30 mouse cellular contexts compared by ENCODE assay signal in the genomic region with DNA sequence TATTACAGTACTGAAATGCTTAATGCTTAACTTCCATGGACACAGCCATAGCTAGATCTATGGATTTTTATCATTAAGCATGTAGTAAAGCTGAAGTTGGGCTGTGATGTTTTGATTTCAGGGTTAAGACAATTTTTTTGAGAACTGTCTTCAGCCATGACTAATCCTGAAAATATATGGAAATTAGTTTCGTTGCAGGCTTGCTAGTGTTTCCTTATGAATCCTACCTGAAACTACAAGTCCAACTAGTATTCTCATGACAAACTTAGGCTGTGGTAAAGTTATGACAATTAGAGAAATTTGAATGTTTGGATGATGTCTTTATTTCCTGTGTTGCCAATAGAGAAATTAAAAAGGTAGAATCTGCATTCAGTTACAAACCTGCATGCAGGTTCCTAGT.
"Had no signal": no experiment of that assay in that cellular context is flagged by ENCODE, and none has a peak within 500 bp of the region (broad histone marks: within the 10 kb centered on the region; RNA-seq: fewer than 3 reads in every experiment).

No protein-coding gene starts in this region.

- H3K27me3 ChIP-seq: limb, embryonic 12.5 days; limb, embryonic 13.5 days; limb, embryonic 15.5 days; liver, embryonic 12.5 days; liver, embryonic 13.5 days; liver, embryonic 15.5 days; lung, embryonic 15.5 days; megakaryocyte, embryonic 14.5 days; midbrain, embryonic 12.5 days; midbrain, embryonic 13.5 days; midbrain, embryonic 15.5 days; neural tube, embryonic 12.5 days had no signal

- H3K27ac ChIP-seq: limb, embryonic 10.5 days; limb, embryonic 12.5 days; limb, embryonic 13.5 days; limb, embryonic 15.5 days; liver, embryonic 12.5 days; liver, embryonic 13.5 days; liver, embryonic 14.5 days; liver, embryonic 15.5 days; lung, embryonic 15.5 days; macrophage; midbrain, embryonic 10.5 days; midbrain, embryonic 12.5 days; midbrain, embryonic 13.5 days; midbrain, embryonic 15.5 days; neural tube, embryonic 12.5 days had no signal

- DNase-seq: left cerebral cortex, postnatal 4 days; liver; liver, embryonic 13.5 days; liver, postnatal 0 days; lung, adult 18-20 months; lung, adult 2 months; lung, embryonic 14.5 days; lung, postnatal 10 days; lung, postnatal 14 days; lung, postnatal 36 days; lung, postnatal 4 days; midbrain, embryonic 14.5 days had no signal

- H3K9ac ChIP-seq: limb, embryonic 12.5 days; limb, embryonic 13.5 days; limb, embryonic 15.5 days; liver, embryonic 12.5 days; liver, embryonic 13.5 days; liver, embryonic 14.5 days; liver, embryonic 15.5 days; liver, postnatal 0 days; lung, embryonic 14.5 days; lung, embryonic 15.5 days; midbrain, embryonic 12.5 days; midbrain, embryonic 13.5 days; midbrain, embryonic 15.5 days; neural tube, embryonic 12.5 days had no signal

- H3K4me3 ChIP-seq: limb, embryonic 10.5 days; limb, embryonic 12.5 days; limb, embryonic 13.5 days; limb, embryonic 15.5 days; liver, embryonic 12.5 days; liver, embryonic 13.5 days; liver, embryonic 15.5 days; lung, embryonic 15.5 days; megakaryocyte, embryonic 14.5 days; midbrain, embryonic 10.5 days; midbrain, embryonic 12.5 days; midbrain, embryonic 13.5 days; midbrain, embryonic 15.5 days; myocyte; neural tube, embryonic 12.5 days had no signal

- H3K4me1 ChIP-seq: limb, embryonic 10.5 days; limb, embryonic 12.5 days; limb, embryonic 13.5 days; limb, embryonic 15.5 days; liver, embryonic 12.5 days; liver, embryonic 13.5 days; liver, embryonic 15.5 days; lung, embryonic 15.5 days; midbrain, embryonic 10.5 days; midbrain, embryonic 12.5 days; midbrain, embryonic 13.5 days; midbrain, embryonic 15.5 days; neural tube, embryonic 12.5 days had no signal

- H3K36me3 ChIP-seq: limb, embryonic 10.5 days; limb, embryonic 12.5 days; limb, embryonic 13.5 days; limb, embryonic 15.5 days; liver, embryonic 12.5 days; liver, embryonic 13.5 days; liver, embryonic 15.5 days; lung, embryonic 15.5 days; midbrain, embryonic 10.5 days; midbrain, embryonic 12.5 days; midbrain, embryonic 13.5 days; midbrain, embryonic 15.5 days; neural tube, embryonic 12.5 days had no signal

- H3K4me2 ChIP-seq: limb, embryonic 12.5 days; limb, embryonic 13.5 days; limb, embryonic 15.5 days; liver, embryonic 11.5 days; liver, embryonic 12.5 days; liver, embryonic 13.5 days; liver, embryonic 15.5 days; lung, embryonic 14.5 days; lung, embryonic 15.5 days; midbrain, embryonic 11.5 days; midbrain, embryonic 12.5 days; midbrain, embryonic 13.5 days; midbrain, embryonic 15.5 days; neural tube, embryonic 12.5 days had no signal

- H3K9me3 ChIP-seq: limb, embryonic 10.5 days; limb, embryonic 12.5 days; limb, embryonic 13.5 days; limb, embryonic 15.5 days; liver, embryonic 12.5 days; liver, embryonic 13.5 days; liver, embryonic 15.5 days; lung, embryonic 15.5 days; megakaryocyte, embryonic 14.5 days; midbrain, embryonic 10.5 days; midbrain, embryonic 12.5 days; midbrain, embryonic 13.5 days; midbrain, embryonic 15.5 days; neural tube, embryonic 12.5 days had no signal
